Mouse (Mus musculus): Measurements from ENCODE around the gene Rbp3.
A peak's percentile ranks its signal among the peaks of the same experiment; 100 is the strongest.

Rbp3 gene

DNA sequence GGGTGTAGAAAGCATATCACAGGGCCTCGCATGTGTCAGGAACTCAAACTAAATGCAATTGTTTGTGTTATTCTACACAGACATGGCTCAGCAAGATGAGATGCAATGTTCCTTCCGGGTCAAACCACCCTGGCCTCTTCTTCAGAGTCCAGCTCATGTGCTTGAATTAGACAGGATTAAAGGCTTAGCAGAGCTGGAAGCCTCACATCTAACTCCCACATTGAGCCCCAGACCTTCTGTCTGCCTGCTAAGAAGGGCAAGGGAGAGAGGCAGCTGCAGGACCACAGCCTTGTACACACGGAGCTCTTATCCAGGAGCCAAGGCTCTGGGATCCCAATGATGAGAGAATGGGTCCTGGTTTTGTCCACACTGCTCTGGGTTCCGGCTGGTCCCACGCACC is at the start of gene Rbp3:
TSS of gene Rbp3 (plus strand) at position 243 of the 400 bp plus-strand sequence.
- no peak for DNase-seq (ENCODE audit: low read depth, low spot score)

DNA sequence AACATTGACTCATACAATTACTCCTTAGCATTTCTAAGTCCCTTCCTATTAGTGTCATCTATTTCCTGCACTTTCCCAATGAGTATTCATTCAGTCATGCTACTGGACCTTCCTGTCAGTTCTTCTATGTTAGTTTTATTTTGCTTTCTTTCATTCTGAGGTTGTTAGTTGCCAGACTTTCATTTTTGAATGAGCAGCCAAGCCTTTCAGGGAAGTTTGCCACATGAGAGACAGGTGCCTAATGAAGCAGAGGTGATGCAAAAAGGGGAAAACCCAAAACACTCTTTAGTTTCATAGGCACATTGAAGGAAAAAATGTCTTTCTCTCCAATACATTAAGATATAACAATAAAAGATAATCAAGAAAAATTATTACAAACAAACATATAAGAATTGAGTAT is 49.0 kb upstream of the Rbp3 start:
- DNase-seq (ENCODE audit: low read depth, low spot score) = no peak

DNA sequence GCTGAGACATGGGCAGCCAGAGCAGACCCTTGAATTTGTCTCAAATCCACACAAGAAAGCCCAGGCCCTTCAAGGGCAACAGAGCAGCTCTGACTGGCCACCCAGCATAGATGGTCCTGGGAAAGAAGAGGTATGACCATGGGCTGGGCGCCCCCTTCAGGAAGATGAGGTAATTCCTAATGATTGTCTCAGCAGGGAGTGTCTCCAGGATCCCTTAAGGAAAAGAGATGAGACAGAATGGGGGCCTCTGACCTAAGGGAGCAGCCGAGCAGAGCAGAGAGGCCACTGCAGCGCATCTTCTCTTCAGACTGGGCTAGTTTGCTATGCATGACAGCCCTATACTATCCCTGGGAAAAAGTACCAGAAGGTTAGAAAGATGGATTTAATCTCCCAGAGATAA is 40.1 kb upstream of the Rbp3 start:
- no peak for DNase-seq (ENCODE audit: low read depth, low spot score)

DNA sequence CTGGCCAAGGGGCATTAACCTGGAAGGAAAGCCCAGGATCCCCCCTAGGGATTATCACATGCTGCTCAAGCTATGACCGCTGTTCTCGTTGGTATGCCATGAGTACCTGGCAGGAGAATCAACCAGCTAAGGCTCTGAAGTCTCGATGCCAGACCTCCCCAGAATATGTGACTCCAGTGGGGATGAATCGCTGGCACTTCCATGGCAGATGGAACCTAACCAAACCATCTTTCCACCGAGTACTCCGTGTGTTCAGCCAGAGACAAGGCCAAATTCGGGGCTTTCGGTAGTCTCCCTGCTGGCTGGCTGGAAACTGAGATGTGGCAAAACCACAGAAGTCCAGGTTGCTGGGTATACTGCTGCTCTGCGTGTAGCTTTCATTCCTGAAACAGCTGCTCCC is 39.6 kb upstream of the Rbp3 start:
- no peak for DNase-seq (ENCODE audit: low read depth, low spot score)

DNA sequence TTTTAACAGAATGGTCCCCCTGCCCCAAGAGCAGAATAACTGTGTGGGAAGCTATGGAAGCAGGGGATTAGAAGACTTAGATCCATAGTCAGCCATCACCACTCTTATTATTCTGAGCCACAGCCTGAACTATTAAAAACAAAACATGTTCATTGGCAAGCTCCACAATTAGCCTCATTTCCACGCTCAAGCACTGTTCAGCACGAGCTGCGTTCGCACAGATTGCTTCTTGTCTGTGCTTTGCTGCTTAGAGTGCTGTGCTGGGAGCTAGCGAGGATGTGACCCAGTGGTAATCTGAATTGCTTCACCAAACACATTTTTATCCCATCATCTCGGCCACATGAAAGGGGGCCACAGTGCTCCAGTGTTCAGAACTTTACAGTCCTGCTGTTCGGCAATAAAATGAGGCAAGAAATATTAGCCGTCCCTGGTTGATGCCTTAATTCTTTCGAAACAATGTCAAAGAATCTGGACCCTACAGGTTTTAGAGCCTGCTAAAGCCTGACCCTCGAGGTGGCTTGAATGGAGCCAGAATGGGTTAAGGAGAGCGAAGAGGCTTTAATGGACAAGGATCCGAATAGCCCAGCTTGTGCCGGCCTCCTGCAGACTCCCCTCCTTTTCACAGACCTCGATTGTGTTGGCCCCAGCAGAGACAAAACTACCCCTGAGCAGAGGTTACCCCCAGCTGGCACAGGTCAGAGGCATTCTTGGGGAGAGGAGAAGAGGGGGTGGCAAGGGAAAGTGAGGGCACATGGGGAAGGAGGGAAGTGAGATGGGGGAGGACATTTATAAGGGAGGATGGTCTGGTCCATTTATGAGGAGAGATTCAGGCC is 32.9 kb upstream of the Rbp3 start:
- no peak for DNase-seq (ENCODE audit: low read depth, low spot score)

DNA sequence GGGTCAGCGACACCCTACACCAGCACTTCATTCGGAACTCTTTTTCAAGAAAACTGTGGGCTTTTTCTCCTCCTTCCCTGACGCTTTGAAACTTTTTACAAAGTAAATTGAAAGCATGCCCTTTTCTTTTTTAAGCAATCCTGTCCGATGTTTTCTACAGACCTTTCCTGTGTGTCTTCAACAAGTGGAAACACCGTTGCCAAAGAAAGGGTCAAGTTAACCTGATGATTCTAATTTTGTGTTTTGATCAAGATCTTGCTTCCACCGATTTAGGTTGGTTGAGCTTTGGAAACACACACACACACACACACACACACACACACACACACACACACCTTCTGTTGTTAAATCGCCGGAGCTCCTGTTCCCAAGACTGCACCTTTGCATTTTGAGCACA is 31.0 kb upstream of the Rbp3 start:
- no peak for DNase-seq (ENCODE audit: low read depth, low spot score)

DNA sequence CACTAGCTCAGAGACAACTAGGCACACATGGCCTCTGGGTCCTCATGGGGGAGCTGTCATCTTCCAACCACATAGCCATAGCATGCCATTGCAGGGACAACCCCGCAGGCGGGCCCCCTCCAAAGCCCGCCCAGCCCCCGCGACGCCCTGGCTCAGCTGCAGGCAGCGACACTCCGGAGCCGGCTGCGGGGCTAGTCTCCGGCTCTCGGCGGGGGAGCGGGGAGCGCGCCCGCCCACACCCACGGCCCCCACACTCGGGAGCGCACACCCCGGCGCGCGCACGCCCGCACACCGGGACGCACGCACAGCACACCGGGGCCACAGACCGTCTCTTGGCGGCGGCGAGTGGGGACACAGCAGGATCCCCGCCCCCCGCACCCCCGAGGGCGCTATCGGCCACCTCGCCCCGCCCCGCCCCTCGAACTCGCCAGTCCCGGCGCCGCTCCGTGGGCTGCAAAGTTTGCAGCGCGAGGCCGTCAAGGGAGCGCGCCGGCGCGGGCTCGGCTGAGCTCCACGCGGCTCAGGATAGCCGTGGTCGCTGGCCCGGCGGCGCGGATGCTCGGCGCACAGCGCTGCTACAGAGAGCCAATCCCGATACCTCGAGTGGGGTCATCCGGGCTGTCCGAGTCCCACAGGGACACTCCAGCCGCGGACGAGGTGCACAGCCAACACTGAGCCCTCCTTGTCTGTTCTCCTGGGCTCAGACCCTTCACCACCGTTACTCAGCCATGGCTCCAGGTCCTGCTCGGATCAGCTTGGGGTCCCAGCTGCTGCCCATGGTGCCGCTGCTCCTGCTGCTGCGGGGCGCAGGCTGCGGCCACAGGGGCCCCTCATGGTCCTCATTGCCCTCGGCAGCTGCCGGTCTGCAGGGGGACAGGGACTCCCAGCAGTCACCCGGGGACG is 30.4 kb upstream of the Rbp3 start, which contains the start of gene Gdf10:
TSS of gene Gdf10 (plus strand) at position 420 of the 903 bp plus-strand sequence.
- no peak for DNase-seq (ENCODE audit: low read depth, low spot score)

DNA sequence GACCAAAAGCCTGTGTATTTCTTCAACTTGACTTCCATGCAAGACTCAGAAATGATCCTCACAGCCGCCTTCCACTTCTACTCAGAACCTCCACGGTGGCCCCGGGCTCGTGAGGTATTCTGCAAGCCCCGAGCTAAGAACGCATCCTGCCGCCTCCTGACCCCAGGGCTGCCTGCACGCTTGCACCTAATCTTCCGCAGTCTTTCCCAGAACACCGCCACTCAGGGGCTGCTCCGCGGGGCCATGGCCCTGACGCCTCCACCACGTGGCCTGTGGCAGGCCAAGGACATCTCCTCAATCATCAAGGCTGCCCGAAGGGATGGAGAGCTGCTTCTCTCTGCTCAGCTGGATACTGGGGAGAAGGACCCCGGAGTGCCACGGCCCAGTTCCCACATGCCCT is 21.9 kb upstream of the Rbp3 start:
- DNase-seq (ENCODE audit: low read depth, low spot score) = no peak

DNA sequence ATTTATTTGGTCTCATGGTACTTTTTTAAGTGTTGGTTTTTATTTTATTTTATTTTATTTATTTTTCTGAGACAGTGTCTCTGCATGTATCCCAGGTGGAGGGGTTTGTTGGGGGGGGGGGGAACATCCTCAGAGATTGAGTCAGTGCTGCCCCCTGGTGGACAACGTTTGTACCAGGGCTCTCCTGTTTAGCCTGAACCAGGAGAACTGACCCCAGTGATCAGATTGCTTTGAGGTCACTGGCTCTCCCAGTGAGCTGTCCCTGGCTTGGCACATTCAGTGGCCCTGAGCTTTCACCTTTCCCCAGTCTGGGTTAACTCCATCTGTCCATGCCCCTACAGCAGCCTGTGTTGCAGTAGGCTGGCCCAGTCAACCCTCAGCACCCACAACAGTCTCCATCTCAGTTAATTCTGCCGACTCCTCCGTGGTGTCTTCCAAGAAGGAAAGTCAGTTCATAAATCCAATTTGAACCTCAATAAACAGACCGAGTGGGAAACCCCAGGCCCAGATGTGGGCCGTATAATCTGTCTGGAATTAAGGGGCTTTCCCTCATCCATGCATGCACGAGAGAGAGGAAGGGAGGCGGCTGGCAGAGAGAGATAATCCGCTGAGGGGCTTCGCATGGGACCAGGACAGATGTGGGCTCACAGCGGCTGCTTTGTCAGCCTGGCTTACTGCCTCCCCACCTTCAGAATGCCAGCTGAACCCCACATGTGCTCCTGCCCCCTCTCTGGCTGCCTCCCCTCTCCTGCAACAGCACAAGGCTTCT is 20.7 kb upstream of the Rbp3 start:
- DNase-seq (ENCODE audit: low read depth, low spot score) = peak; percentile 22

DNA sequence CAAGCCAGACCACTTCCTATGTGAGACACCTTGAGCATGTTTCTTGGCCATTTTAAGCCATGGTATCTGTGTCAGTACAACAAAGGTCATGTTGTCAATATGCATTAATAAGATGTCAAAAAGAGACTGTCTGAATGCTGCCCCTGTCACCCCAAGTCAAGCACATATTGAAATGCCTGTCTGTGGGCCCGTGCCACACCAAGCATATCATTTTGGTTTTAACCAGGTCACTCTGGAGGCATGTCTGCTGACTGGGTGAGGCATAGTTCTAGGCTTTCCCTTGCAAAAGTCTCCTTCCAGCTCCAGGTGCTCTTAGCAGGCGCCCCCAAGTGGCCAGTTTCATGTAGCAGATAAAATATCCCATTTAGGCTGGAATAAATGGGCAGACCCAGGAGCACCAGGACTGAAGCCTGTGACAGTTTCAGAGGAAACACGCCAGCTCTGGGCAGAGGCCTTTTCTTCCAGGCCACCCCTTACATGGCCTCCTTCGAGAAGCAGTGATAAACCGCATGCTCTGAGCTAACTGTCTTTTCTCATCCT is 20.0 kb upstream of the Rbp3 start:
- DNase-seq (ENCODE audit: low read depth, low spot score) = no peak

DNA sequence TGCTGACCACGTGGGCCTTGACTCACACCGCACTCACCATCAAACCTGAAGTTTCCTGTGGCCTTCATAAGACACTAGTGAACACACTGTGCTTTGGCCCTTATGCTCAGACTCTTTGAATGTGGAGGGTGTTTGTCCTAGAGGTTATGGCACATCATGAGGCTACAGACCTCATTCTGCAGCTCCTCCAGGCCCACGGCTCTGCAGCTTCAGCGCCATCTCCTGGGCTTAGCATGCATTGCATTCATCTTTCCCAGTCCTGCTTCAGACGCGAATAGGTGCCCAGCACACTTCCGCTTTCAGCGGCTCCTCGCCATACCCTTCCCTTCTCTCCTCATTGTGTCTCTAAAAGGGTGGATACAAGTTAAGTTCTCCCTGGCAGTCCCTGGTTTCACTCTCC is 14.7 kb upstream of the Rbp3 start:
- peak; percentile 7 for DNase-seq (ENCODE audit: low read depth, low spot score)

DNA sequence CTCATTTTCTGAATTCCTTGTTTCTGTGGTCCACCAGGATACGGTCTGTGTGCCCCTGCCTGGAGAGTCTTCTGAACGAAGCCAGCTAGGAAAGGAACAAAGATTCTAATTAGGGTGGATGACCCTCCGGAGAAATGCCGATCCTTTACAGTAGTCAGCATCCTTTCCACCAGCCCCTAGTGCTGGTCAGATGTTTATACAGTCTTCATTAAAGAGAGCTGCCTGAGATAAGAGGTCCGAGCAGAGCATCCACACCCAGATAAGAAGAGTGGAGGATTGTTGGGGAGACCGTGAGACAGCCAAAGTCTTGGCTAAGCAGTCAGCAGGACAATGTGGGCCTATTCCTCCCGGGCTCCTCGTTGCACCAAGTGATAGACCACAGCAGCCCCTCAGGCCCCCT is 13.1 kb upstream of the Rbp3 start, which contains the start of gene Gdf2:
TSS of gene Gdf2 (plus strand) at position 301 of the 400 bp plus-strand sequence.
- no peak for DNase-seq (ENCODE audit: low read depth, low spot score)

DNA sequence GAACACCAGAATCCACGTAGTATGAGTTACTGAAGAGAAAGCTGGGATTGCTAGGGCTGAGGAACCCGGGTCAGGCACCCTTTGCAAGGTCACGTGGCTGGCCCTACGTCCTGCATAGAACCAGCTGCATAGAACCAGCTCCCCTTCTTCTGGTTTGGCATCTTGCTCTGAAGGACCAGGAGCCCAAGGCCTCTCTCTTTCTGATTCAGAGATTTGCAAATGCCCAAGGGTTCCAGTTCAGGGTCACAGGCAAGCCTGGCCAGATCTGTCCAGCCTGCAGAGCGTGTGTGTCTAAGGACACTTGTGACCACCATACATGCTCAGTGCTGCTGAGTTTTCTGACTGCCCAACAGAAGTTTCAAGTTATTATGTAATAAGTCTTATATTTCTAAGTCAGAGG is 11.6 kb upstream of the Rbp3 start:
- no peak for DNase-seq (ENCODE audit: low read depth, low spot score)

DNA sequence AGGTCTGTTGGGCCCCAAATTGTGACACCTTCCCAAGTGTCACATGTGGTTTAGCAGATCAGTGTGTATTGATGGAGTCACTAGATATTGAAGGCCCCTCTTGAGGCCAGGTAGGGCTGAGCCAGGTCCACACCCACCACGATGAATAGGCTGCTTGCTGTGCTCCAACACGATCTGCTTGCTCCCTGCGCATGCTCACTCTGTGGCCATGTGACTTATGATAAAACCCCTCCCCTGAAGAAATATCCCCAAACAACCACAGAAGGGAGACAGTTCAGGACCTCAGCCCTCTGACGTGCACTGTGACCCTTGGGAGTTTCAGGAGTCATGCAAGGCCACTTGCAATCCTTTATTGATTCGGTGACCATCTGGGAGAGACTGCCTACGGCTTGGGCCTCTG is 7.7 kb upstream of the Rbp3 start:
- no peak for DNase-seq (ENCODE audit: low read depth, low spot score)

DNA sequence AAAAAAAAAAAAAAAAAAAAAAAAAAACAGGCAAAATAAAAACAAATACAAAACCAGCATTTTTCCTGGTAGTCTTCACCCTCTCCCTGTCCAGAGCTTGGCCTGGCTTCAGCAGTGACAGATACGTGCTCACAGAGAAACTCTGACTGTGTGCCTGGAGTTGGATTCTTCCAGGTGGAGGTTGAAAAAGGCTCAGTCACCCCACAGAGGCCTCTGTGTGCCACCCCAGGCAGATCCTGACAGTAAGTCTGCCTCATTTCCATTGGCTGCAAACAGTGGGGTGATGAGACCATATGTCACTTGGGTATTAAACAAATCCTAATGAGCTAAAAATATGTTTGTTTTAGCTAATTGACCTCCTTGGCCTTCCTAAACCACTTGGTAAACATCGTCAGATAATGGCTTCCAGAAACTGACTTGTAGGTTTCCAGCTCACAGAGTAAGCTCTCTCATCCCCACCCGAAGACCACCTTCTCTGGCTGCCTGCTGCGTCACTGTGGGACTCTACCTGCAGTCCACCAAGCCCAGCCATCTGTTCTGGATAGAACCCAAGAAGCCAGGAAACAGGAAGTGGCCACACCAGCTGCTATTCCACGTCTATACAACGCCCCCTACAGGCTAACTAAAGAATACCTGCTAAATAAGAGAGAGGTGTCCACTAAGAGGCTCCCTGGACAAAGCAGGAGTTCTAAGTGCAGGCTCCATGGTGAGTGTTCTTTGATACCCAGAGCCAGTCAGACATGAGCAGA is 1.4 kb upstream of the Rbp3 start:
- no peak for DNase-seq (ENCODE audit: low read depth, low spot score)

DNA sequence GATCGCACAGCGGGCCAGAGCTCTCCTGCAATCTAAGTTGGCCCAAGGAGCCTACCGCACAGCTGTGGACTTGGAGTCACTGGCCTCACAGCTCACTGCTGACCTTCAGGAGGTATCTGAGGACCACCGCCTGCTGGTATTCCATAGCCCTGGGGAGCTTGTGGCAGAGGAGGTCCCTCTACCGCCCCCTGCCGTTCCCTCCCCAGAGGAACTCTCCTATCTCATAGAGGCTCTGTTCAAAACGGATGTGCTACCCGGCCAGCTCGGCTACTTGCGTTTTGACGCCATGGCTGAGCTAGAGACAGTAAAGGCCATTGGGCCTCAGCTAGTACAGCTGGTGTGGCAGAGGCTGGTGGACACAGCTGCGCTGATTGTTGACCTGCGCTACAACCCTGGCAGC is 2.3 kb downstream of the Rbp3 start:
- no peak for DNase-seq (ENCODE audit: low read depth, low spot score)

DNA sequence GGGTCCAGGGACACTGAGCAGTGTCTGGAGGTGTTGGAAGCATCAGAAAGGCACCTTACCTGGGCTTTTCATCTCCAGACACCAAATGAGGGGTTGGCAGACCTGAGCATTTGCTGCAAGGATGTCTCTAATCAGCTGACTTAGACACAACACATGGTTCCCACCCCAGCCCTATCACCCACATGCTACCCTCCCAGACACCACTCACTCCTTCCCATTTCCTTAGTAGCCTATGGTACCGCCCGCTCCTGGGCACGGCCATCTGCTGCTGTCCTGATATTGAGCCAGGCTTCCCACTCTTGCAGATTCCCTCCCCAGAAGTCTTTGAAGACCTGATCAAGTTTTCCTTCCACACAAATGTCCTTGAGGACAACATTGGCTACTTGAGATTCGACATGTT is 4.4 kb downstream of the Rbp3 start:
- DNase-seq (ENCODE audit: low read depth, low spot score) = no peak

DNA sequence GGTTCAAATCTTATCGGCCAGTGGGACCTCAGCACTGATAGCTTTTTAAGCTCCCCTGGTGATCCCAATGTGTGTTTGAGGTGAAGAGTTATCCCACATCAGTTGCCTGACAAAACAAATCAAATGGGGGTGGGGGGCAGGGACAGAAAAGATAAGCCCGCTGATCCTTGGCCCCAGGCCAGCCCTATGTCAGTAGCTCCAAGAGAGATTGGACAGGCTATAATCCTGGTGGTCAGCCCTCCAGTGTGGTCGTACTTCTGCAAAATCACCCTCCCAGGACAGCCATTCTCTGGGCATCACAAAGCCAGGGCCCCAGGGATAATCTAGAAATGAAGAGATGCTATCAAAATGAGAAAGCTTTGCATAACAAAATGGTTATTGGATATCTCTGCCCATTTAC is 5.0 kb downstream of the Rbp3 start:
- no peak for DNase-seq (ENCODE audit: low read depth, low spot score)

DNA sequence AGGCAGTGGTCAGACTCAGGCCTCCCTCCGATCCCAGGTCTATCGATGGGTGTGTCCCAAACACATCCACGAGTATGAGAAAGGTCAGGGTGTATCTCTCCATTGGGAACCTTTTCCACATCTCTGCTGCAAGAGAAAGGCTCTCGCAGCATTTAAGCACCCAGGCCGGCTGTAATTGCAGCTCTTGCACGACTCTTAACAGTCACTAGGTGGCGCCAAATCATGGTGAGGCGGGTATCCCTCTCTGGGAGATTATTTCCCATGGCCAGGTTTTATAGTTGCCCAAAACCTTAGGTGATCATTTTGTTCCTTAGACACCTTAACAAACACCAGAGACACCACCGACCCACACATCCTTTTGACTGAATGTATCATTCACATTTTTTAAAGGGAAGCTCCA is 5.5 kb downstream of the Rbp3 start:
- peak; percentile 9 for DNase-seq (ENCODE audit: low read depth, low spot score)

DNA sequence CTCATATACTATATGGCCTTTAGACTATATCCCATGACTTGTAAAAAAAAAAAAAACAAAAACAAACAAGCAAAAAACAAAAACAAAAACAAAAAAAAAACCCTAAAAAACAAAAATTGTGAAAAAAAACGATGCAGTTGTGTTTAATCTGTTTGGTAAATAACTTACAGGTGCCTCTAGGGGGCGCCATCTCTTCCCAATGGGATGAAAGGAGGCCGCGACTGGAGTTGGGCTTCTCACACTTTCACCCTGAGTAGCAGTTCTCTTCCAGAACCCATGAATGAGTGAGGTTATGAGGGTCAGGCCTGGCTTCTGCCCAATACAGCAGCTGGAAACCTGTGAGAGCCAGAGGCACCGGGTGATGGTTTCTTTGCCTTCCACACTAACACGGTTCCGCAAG is 11.9 kb downstream of the Rbp3 start:
- no peak for DNase-seq (ENCODE audit: low read depth, low spot score)

DNA sequence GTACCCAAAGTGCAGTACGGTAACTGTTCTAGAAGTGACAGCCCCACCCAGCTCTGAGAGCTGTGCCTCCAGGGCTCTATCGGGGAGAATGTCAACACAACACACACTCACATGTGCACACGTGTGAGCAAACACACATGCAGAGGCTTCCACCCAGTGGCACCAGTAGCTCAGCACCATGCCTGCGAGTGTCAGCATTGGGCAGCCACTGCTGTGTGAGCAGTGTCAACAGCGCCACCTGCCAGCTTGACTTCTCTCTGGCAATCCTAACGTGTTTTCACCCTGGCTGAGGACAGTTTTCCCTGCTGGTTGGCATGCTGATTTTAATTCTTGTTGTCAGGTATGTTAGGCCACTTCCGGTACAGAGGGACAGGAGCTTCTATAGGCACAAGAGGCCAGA is 18.9 kb downstream of the Rbp3 start:
- DNase-seq (ENCODE audit: low read depth, low spot score) = no peak

Measured in CD4-positive, CD25-positive, alpha-beta regulatory T cell, adult 2 months (primary cell).